In the genomic region with DNA sequence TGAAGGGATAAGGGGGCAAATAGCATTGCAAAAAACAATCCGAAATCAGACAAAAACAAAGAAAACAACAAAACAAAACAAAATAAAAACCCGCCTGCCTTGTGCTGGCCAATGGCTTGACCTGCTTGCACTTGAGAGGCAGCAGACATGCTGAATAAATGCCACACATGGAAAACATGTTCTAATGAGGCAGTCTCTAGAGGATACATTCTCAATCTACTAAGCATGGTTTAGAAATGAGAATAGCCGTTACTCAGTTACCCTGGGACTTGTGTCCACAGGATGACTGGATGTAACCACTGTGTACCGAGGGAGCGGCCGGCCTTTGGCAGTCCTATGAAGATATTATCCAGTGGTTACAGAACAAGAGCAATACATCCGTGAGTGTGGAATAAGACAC, we compare ENCODE assay signal across 26 mouse cellular contexts. TPM values are rescaled to one million over a fixed set of nuclear protein-coding genes. Genes with fewer than 3 reads are reported as not detected.
"Had no signal": no experiment of that assay in that cellular context is flagged by ENCODE, and none has a peak within 500 bp of the region (broad histone marks: within the 10 kb centered on the region; RNA-seq: fewer than 3 reads in every experiment).

No protein-coding gene starts in this region.

- H3K9ac ChIP-seq: heart, embryonic 12.5 days; hindbrain, embryonic 12.5 days; hindbrain, embryonic 14.5 days; intestine, embryonic 15.5 days; limb, embryonic 12.5 days; liver, embryonic 13.5 days had no signal

- DNase-seq: gastrocnemius, adult 2 months; gastrocnemius, postnatal 10 days; gastrocnemius, postnatal 25 days; heart, adult 2 months; heart, postnatal 10 days; heart, postnatal 4 days; kidney, adult 18-20 months; kidney, adult 8-10 months; kidney, postnatal 10 days; kidney, postnatal 25 days; kidney, postnatal 4 days; liver; liver, embryonic 13.5 days had no signal

- ATAC-seq: hindbrain, embryonic 16.5 days; inflammation-experienced regulatory T-cells, adult 6 months; intestine, embryonic 15.5 days; intestine, postnatal 0 days had no signal

- H3K27me3 ChIP-seq: heart, embryonic 12.5 days; hindbrain, embryonic 12.5 days; intestine, embryonic 15.5 days; limb, embryonic 12.5 days; liver, embryonic 13.5 days had no signal

- H3K4me3 ChIP-seq: gastrocnemius, adult 2 months; heart, adult 2 months; heart, embryonic 12.5 days; hindbrain, embryonic 10.5 days; hindbrain, embryonic 12.5 days; intestine, embryonic 15.5 days; layer of hippocampus, adult 2 months; left cerebral cortex, adult 2 months; limb, embryonic 10.5 days; limb, embryonic 12.5 days; liver, embryonic 13.5 days had no signal

- H3K27ac ChIP-seq: gastrocnemius, adult 2 months; heart, adult 2 months; hindbrain, embryonic 10.5 days; hindbrain, embryonic 12.5 days; hindbrain, embryonic 14.5 days; intestine, embryonic 15.5 days; layer of hippocampus, adult 2 months; left cerebral cortex, adult 2 months; limb, embryonic 10.5 days; limb, embryonic 12.5 days; liver, embryonic 13.5 days had no signal

- H3K4me1 ChIP-seq: intestine, embryonic 15.5 days; limb, embryonic 10.5 days; liver, embryonic 13.5 days had no signal

- H3K36me3 ChIP-seq: heart, embryonic 12.5 days; hindbrain, embryonic 10.5 days; hindbrain, embryonic 12.5 days; intestine, embryonic 15.5 days; limb, embryonic 10.5 days; limb, embryonic 12.5 days; liver, embryonic 13.5 days had no signal

- H3K9me3 ChIP-seq: heart, embryonic 12.5 days; hindbrain, embryonic 10.5 days; hindbrain, embryonic 12.5 days; intestine, embryonic 15.5 days; limb, embryonic 10.5 days; limb, embryonic 12.5 days; liver, embryonic 13.5 days had no signal

- H3K4me2 ChIP-seq: heart, embryonic 12.5 days; hindbrain, embryonic 12.5 days; hindbrain, embryonic 14.5 days; intestine, embryonic 15.5 days; limb, embryonic 12.5 days; liver, embryonic 11.5 days; liver, embryonic 13.5 days had no signal

RNA-seq across cellular contexts. Expression of a gene that starts 33.9 kb away (rescaled TPM):
- polyA plus RNA-seq: inflammation-experienced regulatory T-cells, adult 6 months had no signal
